Mouse (Mus musculus) liver, adult 2 months (tissue): Measurements from ENCODE around the gene Ptprz1.

Experiments used
- CTCF ChIP-seq: fragments of 200-500 bp; IDR thresholded peaks from 2 replicates; pipeline ENCODE4 v1.5.1; 2011; ENCODE audit warnings: low read depth, low read length, control low read depth
- POLR2A ChIP-seq: fragments of 200-500 bp; IDR thresholded peaks from 2 replicates; pipeline ENCODE4 v1.6.1; 2011; ENCODE audit warnings: low read length, control low read depth; ENCODE audit not compliant: insufficient read depth; ENCODE audit errors: extremely low read depth

GRCm38 (mm10) chr6:22901983-22902382 lies 26.7 kb downstream of the Ptprz1 start:
- TF ChIP-seq CTCF = no peak
- no peak for TF ChIP-seq POLR2A
